Mouse (Mus musculus) T-helper 2 cell (primary cell): ENCODE data around the gene Zfr.

ENCODE experiments used
- in situ Hi-C: fragments of 300-600 bp; cut with MboI, MseI; formaldehyde crosslinking; loops from one replicate; pipeline ENCODE4 v1.15.1; 2025; ENCODE audit warnings: high pct_unique_total_duplicates

Zfr gene

DNA sequence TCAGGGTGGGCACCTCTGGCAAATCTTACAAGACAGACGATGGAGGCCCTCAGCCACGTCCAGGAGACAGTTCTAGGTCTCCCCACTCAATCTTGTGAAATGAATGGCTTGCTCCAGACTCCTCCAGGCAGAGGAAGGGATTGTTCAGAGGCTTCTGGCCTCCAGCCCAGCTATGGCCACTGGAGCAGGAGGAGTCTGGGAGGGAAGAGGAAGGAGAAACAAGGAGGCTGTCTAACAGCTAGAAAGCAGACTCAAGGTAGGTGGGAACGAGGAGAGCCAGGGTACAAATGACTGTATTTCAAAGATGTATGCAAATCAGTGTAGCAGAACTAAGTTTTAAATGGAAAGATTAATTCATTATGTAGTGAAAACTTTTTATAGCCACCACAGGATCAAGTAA lies 13.9 kb upstream of the Zfr start:
- in situ Hi-C loops: loop anchor here (25.0 kb wide), 1 partner anchor 691 kb away; no protein-coding TSS in a partner anchor

DNA sequence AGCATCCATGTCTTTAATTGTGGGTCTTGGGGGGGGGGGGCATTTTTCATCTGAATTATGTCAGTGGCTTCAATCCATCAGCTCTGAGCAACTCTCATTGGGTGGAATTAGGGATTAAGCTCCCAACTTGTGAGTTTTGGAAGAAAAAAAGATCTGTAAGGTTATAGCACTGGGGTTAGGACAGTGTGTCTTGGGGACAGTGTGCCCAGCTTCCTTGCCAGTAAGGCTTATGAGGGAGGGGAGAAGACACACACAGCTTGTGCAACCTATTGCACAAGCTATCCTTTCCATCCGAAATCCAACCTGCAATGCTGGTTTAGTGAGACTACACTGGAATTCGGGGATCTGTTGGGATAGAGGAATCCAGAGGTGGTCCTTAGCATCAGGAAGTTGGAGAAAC lies 12.8 kb upstream of the Zfr start:
- in situ Hi-C loops: loop anchor here (25.0 kb wide), 1 partner anchor 693 kb away; no protein-coding TSS in a partner anchor

GRCm38 (mm10) chr15:12106430-12106829 lies 11.2 kb upstream of the Zfr start:
- in situ Hi-C loops: loop anchor here (25.0 kb wide), 1 partner anchor 694 kb away; no protein-coding TSS in a partner anchor

GRCm38 (mm10) chr15:12108200-12108599 lies 9.4 kb upstream of the Zfr start:
- in situ Hi-C loops: loop anchor here (25.0 kb wide), 1 partner anchor 696 kb away; no protein-coding TSS in a partner anchor

- in situ Hi-C loops: loop anchor here (25.0 kb wide), 1 partner anchor 697 kb away; no protein-coding TSS in a partner anchor
These were observed 8.7 kb upstream of the Zfr start for GRCm38 (mm10) chr15:12108922-12109321.

DNA sequence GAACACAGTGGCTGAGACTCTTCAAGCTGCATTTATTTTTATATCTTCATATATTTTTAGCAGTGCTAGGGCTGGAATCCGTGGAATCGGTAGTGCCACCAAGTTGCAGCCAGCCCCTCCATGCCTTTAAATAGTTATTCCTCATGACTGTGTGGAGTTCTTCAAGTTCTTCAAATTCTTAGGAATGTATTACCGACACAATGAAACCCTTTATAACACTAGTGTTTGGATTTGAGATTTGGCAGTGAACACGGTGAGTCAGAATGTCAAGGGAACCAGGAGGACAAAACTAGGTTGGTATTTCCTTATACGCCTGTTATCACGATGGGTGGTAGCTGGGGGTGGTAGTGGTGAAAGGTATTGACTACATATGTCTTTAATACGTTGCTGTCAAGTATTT lies 6.4 kb upstream of the Zfr start:
- in situ Hi-C loops: loop anchor here (25.0 kb wide), 1 partner anchor 699 kb away; no protein-coding TSS in a partner anchor

DNA sequence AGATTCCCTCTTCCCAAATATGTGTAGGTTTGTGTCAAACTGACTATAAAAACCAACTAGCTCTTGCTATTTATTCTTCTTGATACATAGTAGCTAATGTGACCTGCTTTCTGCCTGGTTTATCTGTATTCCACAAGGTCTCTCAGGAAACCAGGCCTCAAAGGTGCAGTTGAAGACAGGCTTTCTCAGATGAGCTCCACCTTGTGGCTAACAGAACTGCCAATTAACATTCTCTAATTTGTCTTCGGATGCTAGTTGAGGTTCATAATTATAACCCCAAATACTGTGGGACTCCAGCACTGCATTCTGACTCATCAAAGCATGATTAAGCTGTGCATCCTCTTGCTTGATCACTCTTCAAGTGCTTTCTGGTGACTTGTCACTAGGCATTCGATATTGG lies 4.2 kb upstream of the Zfr start:
- in situ Hi-C loops: loop anchor here (25.0 kb wide), 1 partner anchor 701 kb away; no protein-coding TSS in a partner anchor

DNA sequence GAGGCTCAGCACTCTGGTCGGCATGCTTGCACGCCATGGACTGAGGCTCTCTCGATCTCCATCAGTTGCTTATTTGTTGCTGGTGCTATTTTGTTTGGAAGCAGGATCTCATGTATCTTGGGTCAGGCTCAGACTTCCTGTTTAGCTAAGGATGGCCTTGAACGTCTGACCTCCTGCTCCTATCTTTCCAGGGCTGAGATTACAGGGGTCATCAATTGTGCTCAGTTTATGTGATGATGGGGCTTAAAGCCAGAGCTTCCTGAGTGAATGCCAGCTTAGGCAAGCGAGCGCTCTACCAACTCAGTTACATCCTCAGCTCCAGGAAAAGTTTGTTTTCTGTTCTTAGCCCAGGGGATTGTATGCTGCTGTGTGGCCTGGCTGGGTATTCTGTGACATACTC lies 3.1 kb upstream of the Zfr start:
- in situ Hi-C loops: loop anchor here (25.0 kb wide), 1 partner anchor 702 kb away; no protein-coding TSS in a partner anchor

GRCm38 (mm10) chr15:12115722-12116230 lies 1.9 kb upstream of the Zfr start:
- in situ Hi-C loops: loop anchor here (25.0 kb wide), 1 partner anchor 703 kb away; no protein-coding TSS in a partner anchor

- in situ Hi-C loops: loop anchor here (25.0 kb wide), 1 partner anchor 706 kb away; no protein-coding TSS in a partner anchor
These were observed 431 bp downstream of the Zfr start for GRCm38 (mm10) chr15:12118093-12118431.

GRCm38 (mm10) chr15:12118432-12119128 lies 949 bp downstream of the Zfr start:
- in situ Hi-C loops: loop anchor here (25.0 kb wide), 1 partner anchor 706 kb away; no protein-coding TSS in a partner anchor

DNA sequence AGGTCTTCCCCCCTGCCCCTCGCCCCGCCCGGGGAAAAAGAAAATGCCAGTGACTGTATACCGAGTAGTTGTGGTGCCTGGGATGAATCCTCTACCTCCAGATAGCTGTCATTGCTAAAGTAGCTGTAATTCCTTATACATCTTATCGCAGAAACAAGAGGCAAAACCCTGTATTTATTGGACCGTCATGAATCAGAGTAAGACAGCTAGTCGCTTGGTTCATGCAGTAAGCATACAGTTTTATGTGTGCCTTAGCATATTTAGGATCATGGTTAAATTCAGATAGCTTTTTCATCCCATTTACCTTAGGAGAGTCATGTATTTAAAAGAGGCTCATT lies 1.5 kb downstream of the Zfr start:
- in situ Hi-C loops: loop anchor here (25.0 kb wide), 1 partner anchor 707 kb away; no protein-coding TSS in a partner anchor

GRCm38 (mm10) chr15:12124913-12125312 lies 7.3 kb downstream of the Zfr start:
- in situ Hi-C loops: loop anchor here (25.0 kb wide), 1 partner anchor 713 kb away; no protein-coding TSS in a partner anchor

DNA sequence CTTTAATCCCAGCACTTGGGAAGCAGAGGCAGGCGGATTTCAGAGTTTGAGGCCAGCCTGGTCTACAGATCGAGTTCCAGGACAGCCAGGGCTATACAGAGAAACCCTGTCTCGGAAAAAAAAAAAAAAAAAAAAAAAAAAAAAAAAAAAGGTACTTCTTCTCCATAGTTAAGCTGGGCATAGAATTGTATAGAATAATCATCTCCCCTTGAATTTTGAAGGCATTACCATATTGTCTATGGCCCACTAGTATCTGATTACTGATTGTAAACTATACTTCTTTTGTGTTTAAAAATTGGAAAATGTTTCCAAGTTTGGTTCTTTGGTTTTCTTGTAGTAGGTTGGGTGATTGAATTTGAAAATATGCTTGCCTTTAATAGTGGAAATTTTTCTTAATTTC lies 13.2 kb downstream of the Zfr start:
- in situ Hi-C loops: loop anchor here (10.0 kb wide), 1 partner anchor 536 kb away; no protein-coding TSS in a partner anchor

- in situ Hi-C loops: loop anchor here (10.0 kb wide), 1 partner anchor 540 kb away; no protein-coding TSS in a partner anchor
These were observed 16.9 kb downstream of the Zfr start for GRCm38 (mm10) chr15:12134546-12134945.

GRCm38 (mm10) chr15:12135368-12135767 lies 17.7 kb downstream of the Zfr start:
- in situ Hi-C loops: loop anchor here (10.0 kb wide), 1 partner anchor 541 kb away; no protein-coding TSS in a partner anchor

DNA sequence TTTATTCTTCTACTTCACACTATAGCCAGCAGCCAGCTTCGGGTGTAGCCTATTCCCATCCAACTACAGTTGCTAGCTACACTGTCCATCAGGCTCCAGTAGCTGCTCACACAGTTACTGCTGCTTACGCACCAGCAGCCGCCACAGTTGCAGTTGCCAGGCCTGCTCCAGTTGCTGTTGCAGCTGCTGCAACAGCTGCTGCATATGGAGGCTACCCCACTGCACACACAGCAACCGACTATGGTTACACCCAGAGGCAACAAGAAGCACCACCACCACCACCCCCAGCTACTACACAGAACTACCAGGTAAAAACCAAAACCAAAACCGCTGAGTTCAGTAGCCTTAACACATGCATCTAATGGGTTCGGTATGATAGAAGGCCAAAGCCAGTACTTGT lies 18.7 kb downstream of the Zfr start:
- in situ Hi-C loops: loop anchor here (10.0 kb wide), 1 partner anchor 542 kb away; no protein-coding TSS in a partner anchor

- in situ Hi-C loops: no loop called here
These were observed 23.5 kb downstream of the Zfr start for GRCm38 (mm10) chr15:12140985-12141729.

DNA sequence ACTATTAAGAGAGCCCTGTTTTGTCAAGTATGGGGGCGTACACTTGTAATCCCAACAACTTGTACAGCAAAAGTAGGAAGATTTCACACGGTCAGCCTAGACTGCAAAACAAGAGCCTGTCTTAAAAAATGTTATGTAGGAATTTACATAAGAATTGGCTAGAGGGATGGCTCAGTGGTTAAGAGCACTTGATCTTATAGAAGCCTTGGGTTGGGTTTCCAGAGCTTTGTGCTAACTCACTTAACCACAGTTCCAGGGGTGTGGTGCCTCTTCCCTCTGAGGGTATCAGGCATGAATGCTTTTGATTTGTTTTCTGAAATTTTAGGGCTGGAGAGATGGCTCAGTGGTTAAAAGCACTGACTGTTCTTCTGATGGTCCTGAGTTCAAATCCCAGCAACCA lies 29.8 kb downstream of the Zfr start:
- in situ Hi-C loops: no loop called here

- in situ Hi-C loops: no loop called here
These were observed 31.9 kb downstream of the Zfr start for GRCm38 (mm10) chr15:12149501-12149900.

GRCm38 (mm10) chr15:12153747-12154146 lies 36.1 kb downstream of the Zfr start:
- in situ Hi-C loops: loop anchor here (25.0 kb wide), 1 partner anchor 684 kb away; no protein-coding TSS in a partner anchor

DNA sequence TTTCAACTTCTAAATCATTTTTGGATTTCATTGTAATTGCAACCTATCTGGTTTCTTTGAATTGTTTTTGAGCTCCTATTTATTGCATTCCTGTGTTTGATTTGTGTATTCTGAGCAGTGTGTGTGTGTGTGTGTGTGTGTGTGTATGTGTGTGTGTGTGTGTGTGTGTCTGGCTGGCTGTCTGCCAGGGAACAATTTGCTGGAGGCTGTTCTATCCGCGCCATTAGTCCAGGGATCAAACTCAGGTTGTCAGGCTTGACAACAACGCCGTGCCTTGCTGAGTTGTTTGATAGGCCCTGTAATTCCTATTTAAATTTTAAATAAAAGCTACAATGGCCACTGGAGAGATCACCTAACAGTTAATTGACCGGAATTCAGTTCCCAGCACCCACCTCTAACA lies 60.5 kb downstream of the Zfr start:
- in situ Hi-C loops: no loop called here
